7 mouse cellular contexts compared by ENCODE assay signal in the genomic region with DNA sequence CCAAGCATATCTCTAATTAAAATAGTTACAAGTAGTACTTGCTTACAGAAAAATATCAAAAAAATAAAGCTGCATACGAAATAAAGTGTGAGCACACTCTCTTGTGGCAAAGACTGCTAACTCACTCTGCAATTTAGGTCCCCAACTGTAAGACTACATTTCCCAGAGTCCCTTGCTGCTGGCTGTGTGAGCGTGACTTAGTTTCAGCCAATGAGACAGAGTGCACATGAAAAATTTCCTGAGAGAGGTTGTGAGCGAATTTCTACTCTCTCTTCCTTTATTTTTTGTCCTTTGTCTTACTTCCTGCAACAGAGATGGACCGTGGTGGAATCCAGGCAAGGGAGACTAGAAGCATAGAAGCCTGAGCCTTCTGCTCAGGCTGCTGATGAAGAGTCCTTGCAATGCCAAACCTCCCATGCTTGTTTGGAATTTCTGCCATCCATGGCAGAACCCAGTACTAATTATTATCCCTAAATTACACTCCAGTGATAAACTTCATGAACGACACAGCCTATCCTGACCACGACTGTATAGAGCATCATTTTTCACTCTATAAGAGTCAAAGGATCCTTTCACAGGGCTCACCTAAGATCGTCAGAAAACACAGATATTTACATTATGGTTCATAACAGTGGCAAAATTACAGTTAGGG.
DNase-seq lines count a peak whose midpoint lies in the region; ATAC-seq lines count a peak whose summit lies in the region.

No protein-coding gene starts in this region.

- no peak for ATAC-seq in embryonic facial prominence, embryonic 15.5 days (ENCODE audit: insufficient number of reproducible peaks, low FRiP score, low TSS enrichment, low read depth)
- ATAC-seq in hindbrain, embryonic 14.5 days (ENCODE audit: low FRiP score): peak; percentile 86
- peak; percentile 68 for ATAC-seq in limb, embryonic 12.5 days (ENCODE audit: insufficient number of reproducible peaks, insufficient read depth, low FRiP score, low TSS enrichment, low read depth)
- ATAC-seq in midbrain, embryonic 14.5 days (ENCODE audit: low FRiP score, low TSS enrichment): peak; percentile 83

- no peak overlapping the region for H3K9ac ChIP-seq in embryonic facial prominence, embryonic 15.5 days
- H3K9ac ChIP-seq in hindbrain, embryonic 14.5 days: peak overlapping the region; percentile 52; the same call in 1 of the 2 replicates
- H3K9ac ChIP-seq in limb, embryonic 12.5 days (replicated peaks): no peak overlapping the region
- peak overlapping the region; percentile 45; the same call in 1 of the 2 replicates for H3K9ac ChIP-seq in midbrain, embryonic 14.5 days (replicated peaks; ENCODE audit: low read length)

- no peak overlapping the region for H3K27ac ChIP-seq in embryonic facial prominence, embryonic 15.5 days (replicated peaks)
- H3K27ac ChIP-seq in hindbrain, embryonic 14.5 days: peak overlapping the region; percentile 65
- H3K27ac ChIP-seq in limb, embryonic 12.5 days: no peak overlapping the region
- H3K27ac ChIP-seq in midbrain, embryonic 14.5 days (replicated peaks; ENCODE audit: low read depth, low read length): peak overlapping the region; percentile 57; the same call in 1 of the 2 replicates

- H3K27me3 ChIP-seq in embryonic facial prominence, embryonic 15.5 days: no peaks in the 10 kb centered on the region
- no peaks in the 10 kb centered on the region for H3K27me3 ChIP-seq in hindbrain, embryonic 14.5 days (ENCODE audit: control insufficient read depth, insufficient read depth, low read length)
- H3K27me3 ChIP-seq in limb, embryonic 12.5 days: no peaks in the 10 kb centered on the region; the same call in 1 of the 2 replicates
- H3K27me3 ChIP-seq in midbrain, embryonic 14.5 days (ENCODE audit: control insufficient read depth, insufficient read depth, low read length): no peaks in the 10 kb centered on the region

- H3K4me1 ChIP-seq in embryonic facial prominence, embryonic 15.5 days: no peaks in the 10 kb centered on the region
- no peaks in the 10 kb centered on the region for H3K4me1 ChIP-seq in hindbrain, embryonic 14.5 days (replicated peaks; ENCODE audit: control insufficient read depth, insufficient read depth, low read length)
- no peaks in the 10 kb centered on the region for H3K4me1 ChIP-seq in limb, embryonic 12.5 days (replicated peaks)
- no peaks in the 10 kb centered on the region for H3K4me1 ChIP-seq in midbrain, embryonic 14.5 days (ENCODE audit: control insufficient read depth, insufficient read depth, low read length)

- H3K4me3 ChIP-seq in embryonic facial prominence, embryonic 15.5 days (replicated peaks): peak overlapping the region; percentile 33
- H3K4me3 ChIP-seq in hindbrain, embryonic 14.5 days (replicated peaks; ENCODE audit: low read length): peak overlapping the region; percentile 27
- peak overlapping the region; percentile 26 for H3K4me3 ChIP-seq in limb, embryonic 12.5 days (replicated peaks)
- H3K4me3 ChIP-seq in midbrain, embryonic 14.5 days (replicated peaks; ENCODE audit: low read depth, low read length): peak overlapping the region; percentile 30

- DNase-seq in A20 (ENCODE audit: low read depth, low spot score): peak; percentile 43
- DNase-seq in ES-CJ7 (ENCODE audit: low read depth, low spot score): peak; percentile 65
- peak; percentile 78 for DNase-seq in hindbrain, embryonic 14.5 days (ENCODE audit: low spot score)
- DNase-seq in midbrain, embryonic 14.5 days: peak; percentile 87
- DNase-seq in testis, postnatal 14 days (ENCODE audit: low spot score): no peak

- 31% methylated on average over 7 of the region's 7 CpGs for WGBS in embryonic facial prominence, embryonic 15.5 days
- 42% methylated on average over 7 of the region's 7 CpGs for WGBS in hindbrain, embryonic 14.5 days
- WGBS in limb, embryonic 12.5 days: 53% methylated on average over 7 of the region's 7 CpGs
- WGBS in midbrain, embryonic 14.5 days: 43% methylated on average over 7 of the region's 7 CpGs

- peak overlapping the region; percentile 49 for H3K4me2 ChIP-seq in embryonic facial prominence, embryonic 15.5 days (replicated peaks)
- peak overlapping the region; percentile 56 for H3K4me2 ChIP-seq in hindbrain, embryonic 14.5 days (replicated peaks)
- H3K4me2 ChIP-seq in limb, embryonic 12.5 days: peak overlapping the region; percentile 52
- H3K4me2 ChIP-seq in midbrain, embryonic 14.5 days (ENCODE audit: low read length): peak overlapping the region; percentile 57

- no peaks in the 10 kb centered on the region for H3K9me3 ChIP-seq in embryonic facial prominence, embryonic 15.5 days (replicated peaks)
- no peaks in the 10 kb centered on the region for H3K9me3 ChIP-seq in hindbrain, embryonic 14.5 days (ENCODE audit: control insufficient read depth, low read length)
- no peaks in the 10 kb centered on the region for H3K9me3 ChIP-seq in limb, embryonic 12.5 days
- no peaks in the 10 kb centered on the region for H3K9me3 ChIP-seq in midbrain, embryonic 14.5 days (ENCODE audit: control insufficient read depth, low read length)

- no peaks in the 10 kb centered on the region for H3K36me3 ChIP-seq in embryonic facial prominence, embryonic 15.5 days
- H3K36me3 ChIP-seq in hindbrain, embryonic 14.5 days (replicated peaks; ENCODE audit: control insufficient read depth, insufficient read depth): no peaks in the 10 kb centered on the region
- H3K36me3 ChIP-seq in limb, embryonic 12.5 days: no peaks in the 10 kb centered on the region
- no peaks in the 10 kb centered on the region for H3K36me3 ChIP-seq in midbrain, embryonic 14.5 days (ENCODE audit: control insufficient read depth, insufficient read depth, low read length)

Comparison
In these comparisons a context has a peak if more than half of its experiments do, and no peak if none do; other contexts are left out.
1. H3K27ac ChIP-seq: peak in hindbrain, embryonic 14.5 days (single experiment) and midbrain, embryonic 14.5 days (single experiment); none in embryonic facial prominence, embryonic 15.5 days (single experiment) and limb, embryonic 12.5 days (single experiment).
2. H3K9ac ChIP-seq: peak in hindbrain, embryonic 14.5 days (single experiment) and midbrain, embryonic 14.5 days (single experiment); none in embryonic facial prominence, embryonic 15.5 days (single experiment) and limb, embryonic 12.5 days (single experiment).
3. Peak in every context shown above with its lines, with median percentiles within 50 percentile points of each other: H3K4me2 ChIP-seq and H3K4me3 ChIP-seq.